Mouse (Mus musculus) heart, embryonic 13.5 days (tissue): Measurements from ENCODE around the gene Ttc13. TPM values are rescaled to one million over a fixed set of nuclear protein-coding genes. Genes with fewer than 3 reads are reported as not detected.
A peak's percentile ranks its signal among the peaks of the same experiment; 100 is the strongest.

Experiments
- ATAC-seq: fragments of 200-750 bp; cut with Nextera tagmentation; 2 replicates; pipeline ENCODE4 v1.8.0; 2017; ENCODE audit warnings: moderate TSS enrichment; ENCODE audit not compliant: insufficient number of reproducible peaks, low FRiP score, low TSS enrichment; ENCODE audit errors: extremely low read depth
- H3K27ac ChIP-seq: fragments of 300-500 bp; sonication (generic); replicated peaks from 2 replicates; pipeline ENCODE4 v1.5.1; 2015; ENCODE audit warnings: moderate library complexity, mild to moderate bottlenecking, inconsistent platforms
- H3K27me3 ChIP-seq: fragments of 300-500 bp; sonication (generic); replicated peaks from 2 replicates; pipeline ENCODE4 v1.6.1; 2015; ENCODE audit warnings: mild to moderate bottlenecking, inconsistent platforms
- H3K36me3 ChIP-seq: fragments of 300-500 bp; sonication (generic); 2 replicates; pipeline ENCODE4 v1.6.1; 2015; ENCODE audit warnings: mild to moderate bottlenecking, inconsistent platforms
- H3K4me1 ChIP-seq: fragments of 300-500 bp; sonication (generic); 2 replicates; pipeline ENCODE4 v1.6.1; 2015; ENCODE audit warnings: inconsistent platforms
- H3K4me2 ChIP-seq: fragments of 300-500 bp; sonication (generic); 2 replicates; pipeline ENCODE4 v1.6.1; 2015; ENCODE audit warnings: inconsistent platforms, mild to moderate bottlenecking, moderate library complexity
- H3K4me3 ChIP-seq: fragments of 300-500 bp; sonication (generic); 2 replicates; pipeline ENCODE4 v1.5.1; 2015; ENCODE audit warnings: moderate library complexity, mild to moderate bottlenecking, inconsistent platforms
- H3K9ac ChIP-seq: fragments of 300-500 bp; sonication (generic); 2 replicates; pipeline ENCODE4 v1.6.1; 2015; ENCODE audit warnings: inconsistent platforms, mild to moderate bottlenecking, moderate library complexity
- H3K9me3 ChIP-seq: fragments of 300-500 bp; sonication (generic); 2 replicates; pipeline ENCODE4 v1.6.1; 2016; ENCODE audit warnings: inconsistent platforms
- WGBS: fragments of 180-500 bp; shearing (Covaris S2); methylation state at CpG from one replicate; pipeline ENCODE4 v1.1.7; 2015; ENCODE audit warnings: mixed read lengths; 5-methylcytosine and 5-hydroxymethylcytosine counted together
- polyA plus RNA-seq: library from polyadenylated mRNA; unstranded; fragments of >200 nt; fragmentation: Nextera tagmentation; extraction: Ambion mirVana; gene quantifications from 2 replicates; pipeline ENCODE4 v1.2.1, GENCODE M21; 2015

Ttc13 gene
- polyA plus RNA-seq, 1 experiment from 2014 or later, result 27.0 TPM

DNA sequence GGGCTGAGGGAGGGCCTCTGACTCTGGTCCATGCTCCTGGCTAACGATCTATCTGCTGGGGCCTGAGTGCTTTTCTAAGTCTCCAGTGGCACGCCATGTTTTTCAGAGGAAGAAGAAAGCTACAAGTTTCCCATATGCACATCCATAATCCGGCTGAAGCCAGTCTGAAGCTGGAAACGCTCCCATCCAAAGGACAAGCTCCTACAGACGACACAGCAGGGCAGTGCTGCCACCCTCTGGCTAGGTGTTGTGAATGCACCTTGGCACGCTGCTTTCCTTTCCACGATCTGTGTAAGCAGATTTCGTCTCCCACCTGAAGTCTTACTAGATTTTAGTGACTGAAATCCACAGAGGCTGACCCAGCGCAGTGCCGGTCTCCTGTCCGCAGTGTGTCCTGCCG, 44.3 kb downstream of the Ttc13 start:
- peaks cover 83% of the 10 kb centered on the region for H3K36me3 ChIP-seq
- 45% methylated on average over 12 of the region's 12 CpGs for WGBS
- H3K27me3 ChIP-seq, result no peaks in the 10 kb centered on the region
- peak; percentile 31; the same call in 1 of the 2 replicates for ATAC-seq
- peaks cover 3% of the 10 kb centered on the region; the same call in 1 of the 2 replicates for H3K4me1 ChIP-seq
- no peak overlapping the region for H3K4me3 ChIP-seq
- H3K9me3 ChIP-seq, result no peaks in the 10 kb centered on the region
- H3K27ac ChIP-seq, result 0 out of 2 replicates have a peak overlapping the region, but pooled peaks have one; percentile 20
- peak overlapping the region; percentile 63 for H3K9ac ChIP-seq
- H3K4me2 ChIP-seq, result no peak overlapping the region

DNA sequence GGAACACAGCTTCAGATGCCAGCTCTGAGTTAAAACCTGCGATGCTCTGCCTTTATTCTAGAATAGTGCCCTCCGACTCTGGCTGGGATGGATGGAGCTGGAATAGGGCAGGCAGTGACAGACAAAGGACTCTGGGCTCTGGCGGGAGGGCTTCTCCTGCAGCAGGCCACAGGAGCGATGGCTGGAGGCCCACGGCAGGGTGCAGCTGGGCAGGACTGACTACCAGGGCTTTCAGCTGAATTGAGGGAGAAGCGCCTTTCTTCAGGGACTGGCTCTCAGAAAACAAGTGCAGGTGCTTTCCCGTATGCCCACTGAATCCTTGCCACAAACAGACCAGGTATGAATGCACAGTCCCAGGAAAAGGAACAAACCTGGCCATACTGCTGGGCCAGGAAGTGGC, 44.7 kb downstream of the Ttc13 start:
- Histone ChIP-seq H3K4me1 (peaks cover 3% of the 10 kb centered on the region; the same call in 1 of the 2 replicates), H3K9ac (peak overlapping the region; percentile 63), H3K27ac (0 out of 2 replicates have a peak overlapping the region, but pooled peaks have one; percentile 20), H3K4me2 (no peak overlapping the region), H3K9me3 (no peaks in the 10 kb centered on the region), H3K27me3 (no peaks in the 10 kb centered on the region), H3K36me3 (peaks cover 82% of the 10 kb centered on the region), H3K4me3 (no peak overlapping the region)
- WGBS, result 89% methylated on average over 7 of the region's 7 CpGs
- no peak for ATAC-seq

DNA sequence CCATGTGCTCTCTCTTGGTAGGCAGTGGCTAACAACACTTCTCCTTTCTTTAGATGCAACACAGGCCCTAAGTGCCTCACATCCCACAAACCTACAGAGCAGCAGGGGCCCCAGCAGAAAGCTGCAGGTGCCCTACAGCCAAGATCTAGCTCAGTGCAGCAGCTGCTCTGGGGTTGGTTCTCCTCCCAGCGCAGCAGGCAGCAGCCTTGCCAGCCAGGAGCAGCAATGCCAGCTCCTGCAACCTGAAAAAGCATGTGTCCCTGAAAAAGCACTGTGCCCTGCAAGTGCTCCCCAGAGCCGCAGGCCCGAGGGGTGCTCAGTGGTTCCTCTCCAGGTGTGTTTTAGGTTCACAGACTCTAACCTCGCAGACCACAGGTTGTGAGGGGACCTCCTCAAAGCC, 45.1 kb downstream of the Ttc13 start:
- no peak for ATAC-seq
- peaks cover 3% of the 10 kb centered on the region; the same call in 1 of the 2 replicates for H3K4me1 ChIP-seq
- no peak overlapping the region for H3K4me3 ChIP-seq
- peak overlapping the region; percentile 63; the same call in 1 of the 2 replicates for H3K9ac ChIP-seq
- H3K4me2 ChIP-seq, result no peak overlapping the region
- H3K36me3 ChIP-seq, result peaks cover 82% of the 10 kb centered on the region
- no peaks in the 10 kb centered on the region for H3K27me3 ChIP-seq
- WGBS, result 89% methylated on average over 4 of the region's 4 CpGs
- no peak overlapping the region for H3K27ac ChIP-seq
- no peaks in the 10 kb centered on the region for H3K9me3 ChIP-seq

DNA sequence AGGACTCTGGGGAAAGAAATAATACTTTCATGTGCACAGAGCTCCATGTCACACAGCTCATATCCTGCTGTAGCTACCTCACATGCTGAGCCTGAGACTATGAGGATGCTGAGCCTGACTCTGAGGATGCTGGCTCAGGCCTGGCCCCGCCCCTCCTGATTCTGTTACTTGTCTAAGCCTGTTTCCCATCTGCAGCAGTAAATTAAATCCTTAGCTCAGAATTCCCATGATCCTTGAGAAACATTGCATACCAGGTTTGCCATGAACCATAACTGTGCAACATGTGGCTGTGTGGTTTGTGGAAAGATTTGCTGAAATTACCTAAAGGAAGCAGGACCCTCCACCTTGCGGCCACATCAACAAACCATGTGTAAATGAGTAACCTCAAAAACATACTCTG, 49.4 kb downstream of the Ttc13 start:
- Histone ChIP-seq H3K9ac (no peak overlapping the region), H3K27me3 (no peaks in the 10 kb centered on the region), H3K9me3 (no peaks in the 10 kb centered on the region), H3K27ac (no peak overlapping the region), H3K36me3 (peaks cover 57% of the 10 kb centered on the region), H3K4me2 (no peak overlapping the region), H3K4me1 (peaks cover 2% of the 10 kb centered on the region; the same call in 1 of the 2 replicates), H3K4me3 (no peak overlapping the region)
- WGBS, result 92% methylated on average over 2 of the region's 2 CpGs
- ATAC-seq, result no peak

DNA sequence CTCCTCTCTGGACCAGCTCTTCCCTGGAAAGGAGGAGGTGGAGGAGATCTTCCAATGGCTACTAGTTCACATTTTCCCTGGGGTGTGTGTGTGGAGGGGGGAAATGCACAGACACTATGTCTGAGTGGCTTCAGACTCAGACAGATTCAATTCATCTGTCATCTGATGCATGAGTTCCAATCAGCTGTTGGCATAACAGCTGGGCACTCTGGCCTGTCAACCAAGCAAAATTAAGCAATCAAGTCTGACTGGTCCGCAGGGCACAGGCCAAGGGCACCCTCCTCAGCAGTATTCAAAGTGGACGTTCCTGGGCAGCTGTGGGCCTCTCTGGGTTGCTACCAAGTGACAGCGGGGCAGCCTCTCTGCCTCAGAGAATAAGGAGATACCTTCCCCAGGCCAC, 53.0 kb downstream of the Ttc13 start:
- Histone ChIP-seq H3K27me3 (no peaks in the 10 kb centered on the region), H3K36me3 (peaks cover 33% of the 10 kb centered on the region), H3K4me3 (no peak overlapping the region), H3K4me2 (no peak overlapping the region), H3K4me1 (peaks cover 10% of the 10 kb centered on the region), H3K9ac (no peak overlapping the region), H3K27ac (no peak overlapping the region), H3K9me3 (no peaks in the 10 kb centered on the region)
- 75% methylated on average over 3 of the region's 3 CpGs for WGBS
- no peak for ATAC-seq

DNA sequence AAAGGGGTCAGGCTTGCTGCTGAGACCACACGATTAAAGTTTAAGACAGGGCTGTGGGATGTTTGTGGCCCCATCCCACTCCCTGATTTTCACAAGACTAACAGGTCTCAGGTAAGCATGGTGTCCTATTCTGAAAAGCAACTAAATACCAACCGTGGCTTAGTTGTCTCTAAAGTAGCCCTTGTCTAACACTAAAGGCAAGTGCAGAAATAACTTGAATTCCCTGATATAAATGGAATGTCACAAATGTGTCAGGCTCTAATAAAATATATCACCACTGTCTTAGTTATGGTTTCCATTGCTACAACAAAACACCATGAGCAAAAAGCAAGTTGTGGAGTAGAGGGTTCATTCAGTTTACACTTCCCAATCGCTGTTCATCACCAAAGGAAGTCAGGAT, 57.4 kb downstream of the Ttc13 start:
- Histone ChIP-seq H3K36me3 (peaks cover 4% of the 10 kb centered on the region; the same call in 1 of the 2 replicates), H3K4me3 (no peak overlapping the region), H3K27ac (peak overlapping the region; percentile 95), H3K4me1 (peaks cover 40% of the 10 kb centered on the region), H3K9me3 (no peaks in the 10 kb centered on the region), H3K4me2 (peak overlapping the region; percentile 78; the same call in 1 of the 2 replicates), H3K9ac (no peak overlapping the region), H3K27me3 (no peaks in the 10 kb centered on the region)
- 47% methylated on average over 3 of the region's 3 CpGs for WGBS
- ATAC-seq, result no peak

DNA sequence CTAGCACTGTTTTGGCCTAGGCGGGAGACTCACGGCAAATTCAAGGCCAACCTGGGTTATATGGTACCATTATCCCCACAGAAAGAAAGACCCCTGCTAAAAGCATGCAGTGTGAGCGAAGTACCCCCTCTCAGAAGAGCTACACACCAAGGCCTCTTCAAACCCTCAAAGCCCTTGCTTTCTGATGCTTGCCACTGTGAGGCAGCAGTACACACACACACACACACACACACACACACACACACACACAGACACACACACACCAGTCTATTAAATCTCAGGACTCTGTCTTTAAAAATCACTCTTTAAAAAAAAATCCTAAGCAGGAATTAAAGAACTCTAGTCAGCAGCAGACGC, 57.9 kb downstream of the Ttc13 start:
- no peak for ATAC-seq
- peaks cover 45% of the 10 kb centered on the region for H3K4me1 ChIP-seq
- peak overlapping the region; percentile 78 for H3K4me2 ChIP-seq
- no peaks in the 10 kb centered on the region for H3K27me3 ChIP-seq
- H3K27ac ChIP-seq, result peak overlapping the region; percentile 95
- H3K4me3 ChIP-seq, result peak overlapping the region; percentile 82
- no peaks in the 10 kb centered on the region for H3K9me3 ChIP-seq
- 47% methylated on average over 4 of the region's 4 CpGs for WGBS
- peaks cover 5% of the 10 kb centered on the region; the same call in 1 of the 2 replicates for H3K36me3 ChIP-seq
- H3K9ac ChIP-seq, result peak overlapping the region; percentile 98

DNA sequence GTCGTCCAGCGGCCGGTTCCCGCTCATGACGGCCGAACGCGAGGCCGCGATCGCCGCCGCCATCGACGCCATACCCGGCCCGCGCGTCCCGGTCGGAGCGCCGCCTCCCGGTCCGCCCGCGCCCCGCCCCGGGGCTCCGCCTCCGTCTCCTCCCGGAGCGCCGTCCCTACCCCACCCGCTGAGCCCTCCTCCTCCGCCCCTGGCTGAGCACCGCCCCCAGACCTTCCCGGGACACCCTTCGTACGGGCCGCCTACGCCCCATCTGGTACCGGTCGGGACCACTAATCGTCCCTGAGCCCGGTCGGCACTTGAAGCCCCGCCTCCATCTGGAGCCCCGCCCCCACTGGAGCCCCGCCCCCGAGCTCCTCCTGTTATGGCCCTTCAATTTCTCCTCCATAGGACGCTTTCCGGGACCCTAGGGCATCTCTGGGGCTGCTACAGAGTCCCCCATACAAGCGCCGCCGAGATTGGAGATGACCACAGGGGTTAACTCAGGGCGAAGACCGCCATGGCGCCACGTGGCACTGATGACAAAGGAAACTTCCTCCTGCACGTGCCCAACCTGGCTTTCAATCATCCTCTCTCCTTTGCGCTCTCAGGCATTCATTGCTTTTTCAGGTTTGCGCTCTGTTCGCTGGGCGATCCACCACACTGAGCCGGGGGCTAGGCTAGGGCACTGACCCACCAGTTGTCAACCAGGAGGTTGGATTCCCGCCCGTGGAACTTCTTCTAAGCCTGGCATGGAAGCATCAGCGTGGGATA, 58.5 kb downstream of the Ttc13 start, which contains the start of gene 2310022B05Rik:
TSS of gene 2310022B05Rik (minus strand) at position 258 of the 762 bp plus-strand sequence.
- Histone ChIP-seq H3K27ac (peak within 1 kb of the TSS; percentile 95), H3K36me3 (peaks cover 5% of the 10 kb centered on the region; the same call in 1 of the 2 replicates), H3K27me3 (no peaks in the 10 kb centered on the region), H3K4me3 (peak within 1 kb of the TSS; percentile 82), H3K4me1 (peaks cover 51% of the 10 kb centered on the region), H3K4me2 (peak within 1 kb of the TSS; percentile 78), H3K9ac (peak within 1 kb of the TSS; percentile 98), H3K9me3 (no peaks in the 10 kb centered on the region)
- peak; percentile 83 for ATAC-seq
- WGBS, result 2% methylated on average over 67 of the region's 69 CpGs

DNA sequence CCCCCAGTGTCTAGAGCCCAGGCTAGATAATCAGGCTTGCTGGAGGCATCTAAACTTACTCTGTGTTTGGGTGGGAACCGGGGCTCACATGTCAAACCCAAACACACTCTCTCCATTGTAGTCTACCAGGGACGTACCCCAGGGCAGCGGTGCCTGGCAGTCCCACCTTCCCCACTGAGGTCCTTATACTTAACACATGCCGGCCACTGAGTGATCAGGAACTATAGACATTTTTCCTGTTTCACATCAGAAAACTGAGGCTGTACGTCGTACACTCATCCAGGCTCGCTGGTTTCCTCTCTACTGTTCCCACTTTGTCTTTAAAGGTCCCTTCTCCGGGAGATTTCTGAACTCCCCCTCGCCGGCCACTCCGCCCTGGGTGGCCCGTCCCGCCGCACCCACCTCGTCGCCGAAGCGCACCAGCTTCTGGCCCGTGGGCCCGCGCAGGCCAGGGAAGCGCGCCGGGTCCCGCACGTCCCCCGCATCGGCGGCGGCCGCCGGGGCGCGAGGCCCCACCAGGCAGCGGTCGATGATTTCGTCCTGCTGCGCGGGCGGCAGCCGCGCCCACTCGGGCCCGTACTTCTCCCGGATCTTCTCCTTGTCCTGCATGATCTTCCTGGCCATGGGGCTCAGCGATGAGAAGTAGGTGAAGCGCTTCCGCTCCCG, 59.2 kb downstream of the Ttc13 start:
- Histone ChIP-seq H3K27me3 (no peaks in the 10 kb centered on the region), H3K4me2 (peak overlapping the region; percentile 78), H3K9ac (peak overlapping the region; percentile 98), H3K36me3 (peaks cover 5% of the 10 kb centered on the region; the same call in 1 of the 2 replicates), H3K4me1 (peaks cover 58% of the 10 kb centered on the region), H3K4me3 (peak overlapping the region; percentile 82), H3K27ac (peak overlapping the region; percentile 95), H3K9me3 (no peaks in the 10 kb centered on the region)
- WGBS, result under 1% methylated on average over 49 of the region's 49 CpGs
- ATAC-seq, result peak; percentile 20; the same call in 1 of the 2 replicates

DNA sequence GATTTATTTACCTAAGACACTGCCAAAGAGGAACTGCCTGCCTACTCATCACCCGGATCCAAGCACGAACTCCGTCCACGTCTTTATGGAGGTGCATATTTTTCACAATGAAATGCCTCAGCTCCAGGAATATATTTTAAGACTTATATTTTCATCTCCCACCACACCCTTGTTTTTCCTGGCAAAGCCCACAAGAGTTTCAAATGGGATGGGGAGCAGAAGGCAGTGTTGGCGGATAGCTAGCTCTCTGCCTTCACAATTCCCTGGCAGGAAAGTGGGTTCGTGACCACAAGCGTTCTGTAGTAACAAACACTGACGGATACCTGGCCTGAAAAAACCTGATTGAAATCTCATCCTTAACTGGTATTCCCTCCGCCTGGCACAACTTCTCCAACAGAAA, 60.0 kb downstream of the Ttc13 start:
- H3K36me3 ChIP-seq, result peaks cover 10% of the 10 kb centered on the region
- no peaks in the 10 kb centered on the region for H3K27me3 ChIP-seq
- peak overlapping the region; percentile 78 for H3K4me2 ChIP-seq
- no peaks in the 10 kb centered on the region for H3K9me3 ChIP-seq
- peak overlapping the region; percentile 98 for H3K9ac ChIP-seq
- ATAC-seq, result no peak
- H3K4me1 ChIP-seq, result peaks cover 66% of the 10 kb centered on the region
- peak overlapping the region; percentile 95 for H3K27ac ChIP-seq
- H3K4me3 ChIP-seq, result peak overlapping the region; percentile 82
- WGBS, result 14% methylated on average over 9 of the region's 9 CpGs

DNA sequence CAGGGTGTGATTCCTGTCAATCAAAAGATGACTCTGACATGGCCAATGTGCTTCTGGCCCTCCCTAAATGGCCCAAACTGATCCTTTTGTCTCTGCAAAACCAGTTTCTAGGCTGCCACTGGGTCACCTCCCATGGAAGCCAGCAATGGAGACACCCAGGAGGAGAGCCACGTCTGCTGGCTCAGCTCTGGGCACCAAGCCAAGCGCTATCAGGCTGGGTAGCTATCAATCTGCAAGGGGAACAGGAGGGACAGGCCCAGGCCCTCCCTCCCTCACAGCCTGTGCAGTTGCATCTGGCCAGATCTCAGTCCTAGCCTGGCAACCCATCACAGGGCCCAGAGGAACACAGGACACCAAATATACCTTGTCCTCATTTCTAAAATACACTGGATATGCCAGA, 63.4 kb downstream of the Ttc13 start:
- WGBS, result 20% methylated on average over 2 of the region's 2 CpGs
- peak; percentile 32; the same call in 1 of the 2 replicates for ATAC-seq
- Histone ChIP-seq H3K9me3 (no peaks in the 10 kb centered on the region), H3K27me3 (no peaks in the 10 kb centered on the region), H3K36me3 (peaks cover 26% of the 10 kb centered on the region), H3K4me1 (peaks cover 86% of the 10 kb centered on the region), H3K27ac (peak overlapping the region; percentile 96), H3K4me2 (peak overlapping the region; percentile 56), H3K9ac (peak overlapping the region; percentile 55; the same call in 1 of the 2 replicates), H3K4me3 (peak overlapping the region; percentile 21)
